Mouse (Mus musculus) testis, adult 2 months (tissue): ENCODE data around the gene Clec11a.

Experiments
- CTCF ChIP-seq: fragments of 200-500 bp; IDR thresholded peaks from 2 replicates; pipeline ENCODE4 v1.5.1; 2012; ENCODE audit warnings: low read depth, mild to moderate bottlenecking, inconsistent platforms, low read length, moderate library complexity; ENCODE audit not compliant: control insufficient read depth, insufficient read depth, insufficient replicate concordance
- POLR2A ChIP-seq: fragments of 200-500 bp; IDR thresholded peaks from 2 replicates; pipeline ENCODE4 v1.6.1; 2012; ENCODE audit warnings: low read depth, mild to moderate bottlenecking, inconsistent platforms, low read length, moderate library complexity; ENCODE audit not compliant: control insufficient read depth

DNA sequence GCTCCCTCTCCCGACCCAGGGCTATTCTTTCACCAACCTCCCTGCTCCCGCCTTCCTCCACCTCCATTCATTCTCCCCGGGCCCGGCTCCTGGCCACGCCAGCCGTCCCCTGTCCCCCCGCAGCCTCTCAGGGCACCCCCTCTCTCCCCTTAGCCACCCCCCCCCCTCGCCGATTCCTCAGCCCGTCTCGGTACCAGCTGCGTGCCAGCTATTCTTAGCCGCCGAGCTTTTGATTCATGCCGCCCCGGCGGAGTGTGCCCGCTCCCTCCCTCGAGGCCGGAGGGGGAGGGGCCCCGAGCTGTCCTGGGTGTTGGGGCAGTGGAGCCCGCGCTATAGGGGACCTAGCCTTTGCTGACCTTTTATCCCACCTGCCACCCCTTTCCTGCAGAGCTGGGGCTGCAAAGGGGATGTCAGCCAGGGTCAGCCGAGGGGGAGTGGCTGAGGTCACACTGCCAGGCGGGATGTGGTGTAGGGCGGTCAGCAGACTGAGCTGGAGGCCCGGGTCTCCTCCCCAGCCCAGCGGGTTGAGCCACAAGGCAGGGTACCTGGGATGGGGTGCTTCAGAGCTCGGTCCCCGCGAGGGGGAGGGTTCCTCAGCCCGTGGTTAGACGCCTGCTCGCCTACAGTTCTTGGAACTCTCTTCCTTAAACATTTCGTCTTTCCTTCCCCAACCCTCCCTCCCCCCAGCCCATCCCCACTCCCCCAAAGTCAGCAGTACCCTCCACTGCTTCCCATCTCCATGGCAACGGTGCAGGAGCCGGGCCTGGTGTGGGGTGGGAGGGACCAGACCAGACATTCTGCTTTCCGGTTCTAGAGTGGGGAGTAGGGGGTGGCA is 4.4 kb upstream of the Clec11a start:
- TF ChIP-seq POLR2A = no peak
- TF ChIP-seq CTCF = no peak
